Mouse (Mus musculus) spleen, adult 18-20 months (tissue): Measurements from ENCODE around the gene Aftph.

Source experiments
- DNase-seq, 2 experiments: peaks; one replicate each; pipeline ENCODE4 v3.0.0; 2022; ENCODE audit warnings: mixed read lengths in 2 of 2

Aftph gene

DNA sequence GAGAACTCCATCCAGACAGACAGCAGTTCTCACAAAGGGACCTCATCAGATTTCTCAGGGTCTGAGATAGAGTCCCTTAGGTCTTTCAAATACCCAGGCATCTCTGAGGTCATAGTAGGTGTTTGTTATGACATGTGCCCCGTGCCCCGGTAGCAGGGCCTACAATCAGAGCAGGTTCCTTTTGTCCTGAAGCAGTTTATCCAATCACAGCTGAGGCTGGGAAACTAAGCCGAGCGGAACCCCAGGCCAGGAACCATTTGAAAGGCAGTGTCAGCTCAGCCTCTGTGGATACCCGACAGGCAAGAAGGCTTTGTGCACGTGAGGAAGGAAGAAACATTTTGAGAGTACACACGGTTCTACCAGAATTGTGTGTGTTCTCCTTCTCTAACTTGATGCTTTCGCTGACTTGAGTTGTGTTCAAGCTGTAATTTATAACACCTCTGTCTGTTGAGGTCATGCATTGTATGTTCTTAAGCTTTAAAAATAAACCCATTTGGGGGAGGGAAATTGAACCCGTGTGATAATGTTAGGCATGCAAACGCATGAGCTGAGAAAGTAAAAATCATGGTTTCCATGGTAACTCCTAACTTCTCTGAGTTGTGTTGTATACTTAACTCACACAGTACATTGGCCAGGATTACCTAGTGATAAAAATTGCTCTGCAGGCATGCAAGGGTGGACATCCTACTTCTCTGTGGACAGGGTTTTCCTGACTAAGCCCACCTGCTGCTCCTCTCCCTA is 94.2 kb downstream of the Aftph start:
- no peak for DNase-seq

DNA sequence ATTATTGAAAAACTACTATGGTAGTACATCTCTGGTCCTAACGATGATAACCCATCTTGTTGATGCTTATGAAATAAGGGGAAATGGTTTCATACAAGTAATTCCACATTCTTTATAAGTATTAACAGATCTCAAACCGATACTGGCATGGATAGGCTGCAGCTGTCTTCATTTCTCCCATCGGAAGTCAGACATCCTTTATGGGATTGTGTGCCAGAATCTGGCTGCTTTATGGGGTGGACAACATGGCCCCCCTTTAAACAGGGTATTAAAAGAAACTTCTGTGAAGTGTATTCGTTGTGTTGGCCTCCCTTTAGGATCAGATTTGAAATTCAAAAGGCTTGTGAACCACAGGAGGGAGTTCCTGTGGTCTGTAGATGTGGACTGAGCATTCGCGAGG is 95.2 kb downstream of the Aftph start:
- no peak for DNase-seq

DNA sequence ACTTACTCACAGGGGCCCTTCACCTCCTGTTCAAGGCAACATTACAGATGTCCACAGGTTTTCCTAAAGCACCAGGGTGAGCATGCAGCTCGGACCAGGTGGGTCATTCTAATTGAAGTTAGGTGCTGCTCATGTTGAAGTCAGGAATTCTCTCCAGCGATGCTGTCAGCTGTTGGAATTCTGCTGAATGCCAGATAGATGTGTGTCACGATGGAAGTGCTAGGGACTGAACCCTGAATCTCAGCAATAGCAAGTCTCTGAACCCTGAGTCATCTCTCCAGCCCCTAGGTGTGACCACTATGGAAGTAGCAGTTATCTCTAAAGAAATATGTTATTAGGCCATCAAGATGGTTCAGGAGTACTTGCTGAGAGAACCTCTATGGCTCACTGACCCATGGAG is 95.9 kb downstream of the Aftph start:
- DNase-seq = no peak

DNA sequence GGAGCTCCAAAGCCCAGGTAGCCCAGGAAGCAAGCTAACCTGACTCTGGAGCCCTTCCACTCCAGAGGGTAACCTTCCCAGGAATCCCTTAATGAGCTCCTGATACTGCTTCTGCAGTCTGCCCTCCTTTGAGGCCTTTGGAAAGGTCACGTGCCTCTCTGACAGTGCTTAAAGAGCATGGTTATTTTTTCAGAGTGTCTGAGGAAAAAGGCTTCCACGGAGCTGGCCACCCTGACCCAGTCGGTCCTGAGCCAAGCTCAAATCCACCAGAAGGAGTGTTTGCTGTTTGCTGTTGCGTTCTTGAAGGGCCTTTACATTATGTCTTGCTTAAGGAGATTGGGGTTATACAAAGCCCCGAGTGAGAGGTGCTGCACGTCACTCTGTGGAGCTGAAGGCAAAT is 96.5 kb downstream of the Aftph start:
- DNase-seq = no peak

DNA sequence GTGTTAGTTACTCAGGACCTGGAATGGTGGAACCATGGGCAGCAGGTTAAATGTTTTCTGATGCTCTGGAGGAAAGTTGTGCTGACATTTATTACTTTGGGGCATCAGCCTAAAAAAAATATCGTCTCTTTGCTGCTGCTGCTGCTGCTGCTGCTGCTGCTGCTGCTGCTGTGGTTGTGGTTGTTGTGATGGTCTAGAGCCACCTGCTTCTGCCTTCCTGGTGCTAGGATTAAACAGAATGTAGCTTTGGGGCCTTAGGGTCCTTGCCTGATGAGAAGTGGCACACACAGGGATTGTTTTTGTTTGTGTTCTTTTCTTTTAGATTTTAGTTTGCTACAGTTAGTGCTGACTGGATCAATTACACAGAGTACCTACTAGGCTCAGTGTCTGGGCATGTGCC is 97.2 kb downstream of the Aftph start:
- no peak for DNase-seq

DNA sequence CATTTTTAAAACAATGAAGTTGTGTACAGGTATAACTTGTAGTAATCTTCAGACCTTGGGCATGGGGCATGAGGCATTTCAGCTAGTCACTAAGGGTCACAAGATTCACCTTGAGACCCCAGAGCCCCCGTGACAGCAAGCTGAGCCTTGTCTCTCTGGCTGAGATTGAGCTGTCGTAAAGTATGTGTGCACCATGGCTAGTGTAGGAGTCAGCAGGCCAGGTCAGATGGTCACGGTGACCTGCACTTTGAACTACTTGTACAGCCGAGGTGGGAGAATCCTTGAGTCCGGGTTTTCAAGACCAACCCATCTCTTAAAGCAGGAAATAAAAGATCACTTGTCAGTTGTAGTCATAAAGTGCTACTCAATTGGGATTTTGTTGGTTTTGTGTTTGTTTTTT is 98.2 kb downstream of the Aftph start:
- no peak for DNase-seq

DNA sequence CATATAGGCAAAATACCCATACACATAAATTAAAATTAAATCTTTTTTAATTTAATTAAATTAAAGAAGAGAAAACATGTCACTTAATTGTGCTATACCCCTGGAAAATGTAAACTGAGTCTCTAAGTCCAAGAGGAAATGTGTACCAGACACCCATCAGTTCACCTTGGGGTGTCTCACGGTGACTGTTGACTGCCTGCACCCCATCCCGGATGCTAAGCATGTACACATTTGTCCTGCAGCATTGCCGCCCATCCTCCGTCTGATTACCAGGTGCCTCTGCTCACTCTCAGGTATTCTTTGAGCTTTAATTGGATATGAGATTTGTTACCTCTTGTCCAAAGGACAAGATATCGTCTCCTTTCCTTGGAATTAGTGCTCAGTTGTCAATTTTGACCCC is 99.1 kb downstream of the Aftph start:
- DNase-seq = no peak

DNA sequence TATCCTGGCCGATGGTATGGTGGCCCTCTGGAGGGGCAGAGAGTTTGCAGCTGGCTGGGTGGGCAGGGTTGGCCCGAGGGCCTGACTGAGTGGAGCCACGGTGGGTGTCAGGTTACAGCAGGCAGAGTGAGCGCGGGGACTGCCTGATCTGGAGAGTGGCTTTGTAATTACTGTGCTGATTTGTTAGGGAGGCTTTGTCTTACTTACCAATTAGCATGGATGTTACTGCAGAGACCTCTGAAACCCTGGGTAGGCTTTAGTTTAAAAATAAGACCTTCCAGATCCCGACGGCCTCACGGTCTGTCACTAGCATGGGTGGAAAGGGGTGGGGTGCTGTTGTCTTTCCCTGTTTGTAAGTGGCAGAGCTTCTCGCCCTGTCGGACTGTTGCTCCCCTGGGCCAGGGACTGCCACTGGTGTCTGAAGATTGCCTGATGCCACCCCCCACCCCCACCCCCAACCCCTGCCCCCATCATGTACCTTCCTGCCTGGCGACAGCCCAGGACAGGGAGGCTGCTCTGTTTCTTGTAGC is 101.4 kb downstream of the Aftph start:
- DNase-seq = no peak

DNA sequence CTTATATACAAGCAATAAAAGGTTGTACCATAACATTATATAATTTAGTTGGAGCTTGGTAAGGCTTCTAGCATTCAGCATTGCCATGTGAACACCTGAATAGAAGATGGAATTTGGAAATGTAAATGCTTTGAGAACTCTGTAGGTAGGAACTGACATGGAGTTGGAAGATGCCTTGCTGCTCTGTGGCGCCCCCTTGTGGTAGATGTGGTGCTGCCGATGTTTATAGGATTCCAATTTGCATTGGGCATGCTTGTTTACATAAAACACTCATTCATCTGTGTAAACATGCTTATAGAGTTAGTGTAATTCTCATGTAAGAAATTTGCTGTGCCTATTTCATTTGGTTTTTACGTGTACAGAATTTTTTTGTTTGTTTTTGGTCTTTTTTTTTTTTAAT is 102.5 kb downstream of the Aftph start:
- DNase-seq = peak; percentile 48 to 79

DNA sequence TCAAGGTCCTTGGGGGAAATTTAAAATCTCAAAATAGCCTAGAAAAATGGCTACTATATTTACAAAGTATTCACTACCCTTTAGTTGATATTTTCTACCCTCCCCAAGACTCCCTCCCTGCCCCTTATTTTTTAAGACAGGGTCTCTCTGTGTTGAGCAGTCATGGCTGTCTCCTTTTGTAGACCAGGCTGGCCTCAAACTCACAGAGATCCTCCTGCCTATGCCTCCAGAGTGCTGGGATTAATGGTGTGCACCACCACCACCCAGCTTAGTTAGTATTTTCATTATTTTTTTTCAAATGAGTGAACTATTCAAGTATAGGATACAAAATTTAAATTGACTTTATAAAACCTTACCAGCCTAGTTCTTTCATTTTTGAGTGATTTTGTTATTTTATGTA is 104.3 kb downstream of the Aftph start:
- no peak for DNase-seq

DNA sequence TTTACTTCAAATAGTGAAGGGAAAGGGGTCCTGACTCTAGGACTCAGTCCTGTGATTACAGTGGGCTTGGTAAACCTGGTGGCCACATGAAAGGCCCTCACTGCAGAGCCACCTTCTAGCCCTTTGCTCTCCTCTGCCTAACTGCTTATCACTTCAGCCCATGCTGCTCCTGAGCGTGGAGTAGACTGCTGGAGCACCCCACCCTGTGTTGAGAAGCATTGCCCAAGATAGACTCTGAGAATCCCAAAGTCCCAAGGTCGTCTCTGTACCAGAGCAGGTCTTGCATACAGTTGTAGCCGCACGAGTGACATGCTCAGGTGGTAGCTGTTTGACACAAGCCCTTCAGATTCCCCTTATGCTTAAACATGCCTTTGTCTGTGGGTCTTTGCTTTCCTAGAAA is 105.3 kb downstream of the Aftph start:
- DNase-seq = no peak

DNA sequence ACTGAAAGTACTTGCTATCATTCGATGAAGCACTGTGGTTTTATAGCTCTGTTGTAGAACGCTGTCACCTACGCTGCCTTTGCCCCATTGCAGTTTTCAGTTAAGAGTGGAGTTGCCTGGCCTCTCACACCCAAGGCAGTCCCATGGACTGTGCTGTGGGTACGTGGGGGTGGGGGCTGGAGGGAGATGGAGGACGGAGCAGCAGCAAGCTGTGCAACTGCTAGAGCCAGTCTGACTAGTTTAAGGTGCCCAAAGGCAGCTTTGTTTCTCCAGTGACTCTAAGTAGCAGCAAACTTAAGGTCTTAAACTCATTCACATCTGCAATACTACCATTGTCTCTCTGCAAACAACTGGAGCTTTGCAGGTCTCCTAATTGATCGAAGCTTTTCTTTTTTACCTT is 105.7 kb downstream of the Aftph start:
- no peak for DNase-seq
